Mouse (Mus musculus) hindbrain, embryonic 10.5 days (tissue): ENCODE data around the gene Nudt2. TPM values are rescaled to one million over a fixed set of nuclear protein-coding genes. Genes with fewer than 3 reads are reported as not detected.
A peak's percentile ranks its signal among the peaks of the same experiment; 100 is the strongest.

Experiments used
- DNase-seq: peaks from one replicate; pipeline ENCODE4 v3.0.0-alpha.2; 2017; ENCODE audit warnings: low spot score
- H3K27ac ChIP-seq: fragments of 300-500 bp; sonication (generic); 2 replicates; pipeline ENCODE4 v1.5.1; 2016; ENCODE audit warnings: mild to moderate bottlenecking, moderate library complexity
- H3K27me3 ChIP-seq: fragments of 300-500 bp; sonication (generic); 2 replicates; pipeline ENCODE4 v1.6.1; 2016; ENCODE audit warnings: mild to moderate bottlenecking; ENCODE audit not compliant: poor library complexity, insufficient read depth, severe bottlenecking
- H3K36me3 ChIP-seq: fragments of 300-500 bp; sonication (generic); 2 replicates; pipeline ENCODE4 v1.6.1; 2016; ENCODE audit warnings: mild to moderate bottlenecking, moderate library complexity
- H3K4me1 ChIP-seq: fragments of 300-500 bp; sonication (generic); replicated peaks from 2 replicates; pipeline ENCODE4 v1.6.1; 2016; ENCODE audit warnings: mild to moderate bottlenecking
- H3K4me3 ChIP-seq: fragments of 300-500 bp; sonication (generic); 2 replicates; pipeline ENCODE4 v1.5.1; 2016; ENCODE audit warnings: mild to moderate bottlenecking, moderate library complexity
- H3K9me3 ChIP-seq: fragments of 300-500 bp; sonication (generic); 2 replicates; pipeline ENCODE4 v1.6.1; 2016; ENCODE audit warnings: mild to moderate bottlenecking, moderate library complexity
- WGBS: fragments of 180-500 bp; shearing (Covaris S2); methylation state at CpG from one replicate; pipeline ENCODE4 v1.1.7; 2016; 5-methylcytosine and 5-hydroxymethylcytosine counted together
- polyA plus RNA-seq: library from polyadenylated mRNA; unstranded; fragments of >200 nt; fragmentation: Nextera tagmentation; extraction: Ambion mirVana; gene quantifications from 2 replicates; pipeline ENCODE4 v1.2.1, GENCODE M21; 2016

Gene Nudt2
- polyA plus RNA-seq, 1 experiment from 2014 or later: 73.0 TPM

GRCm38 (mm10) chr4:41470684-41471383 is 5.9 kb downstream of the Nudt2 start:
- H3K4me1 ChIP-seq: peaks cover 29% of the 10 kb centered on the region
- no peaks in the 10 kb centered on the region for H3K9me3 ChIP-seq
- H3K36me3 ChIP-seq: peaks cover 6% of the 10 kb centered on the region; the same call in 1 of the 2 replicates
- H3K27ac ChIP-seq: peak overlapping the region; percentile 80
- no peak overlapping the region for H3K4me3 ChIP-seq
- DNase-seq: peak; percentile 27
- 36% methylated on average over 5 of the region's 5 CpGs for WGBS
- no peaks in the 10 kb centered on the region for H3K27me3 ChIP-seq

GRCm38 (mm10) chr4:41471384-41471689 is 6.4 kb downstream of the Nudt2 start:
- no peaks in the 10 kb centered on the region for H3K9me3 ChIP-seq
- H3K4me1 ChIP-seq: peaks cover 27% of the 10 kb centered on the region
- DNase-seq: no peak
- H3K4me3 ChIP-seq: no peak overlapping the region
- H3K36me3 ChIP-seq: peaks cover 6% of the 10 kb centered on the region; the same call in 1 of the 2 replicates
- no peaks in the 10 kb centered on the region for H3K27me3 ChIP-seq
- 91% methylated on average over 1 of the region's 1 CpGs for WGBS
- H3K27ac ChIP-seq: peak overlapping the region; percentile 80

- Histone ChIP-seq H3K27ac (no peak overlapping the region), H3K27me3 (no peaks in the 10 kb centered on the region), H3K36me3 (peaks cover 53% of the 10 kb centered on the region), H3K4me1 (0 out of 2 replicates have a peak, but pooled peaks cover 2% of the 10 kb centered on the region), H3K4me3 (no peak overlapping the region), H3K9me3 (no peaks in the 10 kb centered on the region)
- no peak for DNase-seq
- WGBS: 91% methylated on average over 9 of the region's 9 CpGs
Observed at GRCm38 (mm10) chr4:41477648-41478160, 12.8 kb downstream of the Nudt2 start.

GRCm38 (mm10) chr4:41478751-41479455 is 14.0 kb downstream of the Nudt2 start:
- H3K9me3 ChIP-seq: no peaks in the 10 kb centered on the region
- WGBS: 71% methylated on average over 4 of the region's 4 CpGs
- no peak overlapping the region for H3K27ac ChIP-seq
- H3K36me3 ChIP-seq: peaks cover 55% of the 10 kb centered on the region
- H3K4me3 ChIP-seq: no peak overlapping the region
- H3K27me3 ChIP-seq: no peaks in the 10 kb centered on the region
- no peak for DNase-seq
- H3K4me1 ChIP-seq: 0 out of 2 replicates have a peak, but pooled peaks cover 2% of the 10 kb centered on the region

- no peak overlapping the region for H3K27ac ChIP-seq
- WGBS: 74% methylated on average over 1 of the region's 1 CpGs
- no peaks in the 10 kb centered on the region for H3K9me3 ChIP-seq
- H3K36me3 ChIP-seq: peaks cover 55% of the 10 kb centered on the region
- H3K4me3 ChIP-seq: no peak overlapping the region
- 0 out of 2 replicates have a peak, but pooled peaks cover 2% of the 10 kb centered on the region for H3K4me1 ChIP-seq
- no peaks in the 10 kb centered on the region for H3K27me3 ChIP-seq
- DNase-seq: no peak
Observed at GRCm38 (mm10) chr4:41479456-41479804, 14.5 kb downstream of the Nudt2 start.

GRCm38 (mm10) chr4:41480254-41480653 is 15.3 kb downstream of the Nudt2 start:
- no peaks in the 10 kb centered on the region for H3K9me3 ChIP-seq
- no peak overlapping the region for H3K27ac ChIP-seq
- no peak for DNase-seq
- no peaks in the 10 kb centered on the region for H3K27me3 ChIP-seq
- no peak overlapping the region for H3K4me3 ChIP-seq
- 0 out of 2 replicates have a peak, but pooled peaks cover 2% of the 10 kb centered on the region for H3K4me1 ChIP-seq
- WGBS: 88% methylated on average over 8 of the region's 8 CpGs
- peaks cover 55% of the 10 kb centered on the region for H3K36me3 ChIP-seq

GRCm38 (mm10) chr4:41481601-41482017 is 16.7 kb downstream of the Nudt2 start:
- Histone ChIP-seq H3K36me3 (peaks cover 55% of the 10 kb centered on the region), H3K9me3 (peaks cover 5% of the 10 kb centered on the region; the same call in 1 of the 2 replicates), H3K4me3 (no peak overlapping the region), H3K27me3 (no peaks in the 10 kb centered on the region), H3K4me1 (0 out of 2 replicates have a peak, but pooled peaks cover 2% of the 10 kb centered on the region), H3K27ac (no peak overlapping the region)
- WGBS: 74% methylated on average over 6 of the region's 6 CpGs
- peak; percentile 33 for DNase-seq

GRCm38 (mm10) chr4:41492951-41493350 is 28.0 kb downstream of the Nudt2 start:
- WGBS: 80% methylated on average over 7 of the region's 7 CpGs
- Histone ChIP-seq H3K27ac (no peak overlapping the region), H3K27me3 (peaks cover 47% of the 10 kb centered on the region), H3K4me1 (peaks cover 10% of the 10 kb centered on the region), H3K36me3 (peaks cover 16% of the 10 kb centered on the region; the same call in 1 of the 2 replicates), H3K4me3 (no peak overlapping the region), H3K9me3 (no peaks in the 10 kb centered on the region)
- no peak for DNase-seq

- Histone ChIP-seq H3K36me3 (peaks cover 16% of the 10 kb centered on the region; the same call in 1 of the 2 replicates), H3K27me3 (peaks cover 53% of the 10 kb centered on the region), H3K9me3 (no peaks in the 10 kb centered on the region), H3K4me1 (peaks cover 17% of the 10 kb centered on the region), H3K4me3 (no peak overlapping the region), H3K27ac (no peak overlapping the region)
- no peak for DNase-seq
- WGBS: 72% methylated on average over 3 of the region's 3 CpGs
Observed at GRCm38 (mm10) chr4:41493464-41494116, 28.6 kb downstream of the Nudt2 start.

- Histone ChIP-seq H3K4me1 (peaks cover 24% of the 10 kb centered on the region), H3K9me3 (no peaks in the 10 kb centered on the region), H3K27ac (no peak overlapping the region), H3K36me3 (peaks cover 16% of the 10 kb centered on the region; the same call in 1 of the 2 replicates), H3K27me3 (peaks cover 61% of the 10 kb centered on the region), H3K4me3 (no peak overlapping the region)
- DNase-seq: no peak
- WGBS: 51% methylated on average over 3 of the region's 3 CpGs
Observed at GRCm38 (mm10) chr4:41494378-41494777, 29.4 kb downstream of the Nudt2 start.

- 85% methylated on average over 4 of the region's 4 CpGs for WGBS
- H3K4me1 ChIP-seq: peaks cover 26% of the 10 kb centered on the region
- no peak overlapping the region for H3K27ac ChIP-seq
- no peaks in the 10 kb centered on the region for H3K9me3 ChIP-seq
- H3K27me3 ChIP-seq: peaks cover 68% of the 10 kb centered on the region
- H3K36me3 ChIP-seq: peaks cover 16% of the 10 kb centered on the region; the same call in 1 of the 2 replicates
- no peak for DNase-seq
- H3K4me3 ChIP-seq: no peak overlapping the region
Observed at GRCm38 (mm10) chr4:41495076-41495475, 30.1 kb downstream of the Nudt2 start.

- Histone ChIP-seq H3K36me3 (peaks cover 16% of the 10 kb centered on the region; the same call in 1 of the 2 replicates), H3K4me3 (no peak overlapping the region), H3K4me1 (peaks cover 26% of the 10 kb centered on the region), H3K27me3 (peaks cover 76% of the 10 kb centered on the region), H3K9me3 (no peaks in the 10 kb centered on the region), H3K27ac (no peak overlapping the region)
- WGBS: 88% methylated on average over 11 of the region's 11 CpGs
- DNase-seq: no peak
Observed at GRCm38 (mm10) chr4:41495850-41496249, 30.9 kb downstream of the Nudt2 start.
